Mouse (Mus musculus) spleen, embryonic (tissue): ENCODE data around the gene Sidt2.

Experiments
- CTCF ChIA-PET: fragments of 350-600 bp; sonication (Branson Sonifier 250); formaldehyde crosslinking; loops from one replicate; lab custom pipeline; 2022; lab: Charles Lee

Gene Sidt2

GRCm38 (mm10) chr9:45952057-45952456, 3.0 kb downstream of the Sidt2 start:
- CTCF ChIA-PET, result no interaction called here

GRCm38 (mm10) chr9:45946872-45947183, 8.2 kb downstream of the Sidt2 start:
- CTCF ChIA-PET, result no interaction called here

DNA sequence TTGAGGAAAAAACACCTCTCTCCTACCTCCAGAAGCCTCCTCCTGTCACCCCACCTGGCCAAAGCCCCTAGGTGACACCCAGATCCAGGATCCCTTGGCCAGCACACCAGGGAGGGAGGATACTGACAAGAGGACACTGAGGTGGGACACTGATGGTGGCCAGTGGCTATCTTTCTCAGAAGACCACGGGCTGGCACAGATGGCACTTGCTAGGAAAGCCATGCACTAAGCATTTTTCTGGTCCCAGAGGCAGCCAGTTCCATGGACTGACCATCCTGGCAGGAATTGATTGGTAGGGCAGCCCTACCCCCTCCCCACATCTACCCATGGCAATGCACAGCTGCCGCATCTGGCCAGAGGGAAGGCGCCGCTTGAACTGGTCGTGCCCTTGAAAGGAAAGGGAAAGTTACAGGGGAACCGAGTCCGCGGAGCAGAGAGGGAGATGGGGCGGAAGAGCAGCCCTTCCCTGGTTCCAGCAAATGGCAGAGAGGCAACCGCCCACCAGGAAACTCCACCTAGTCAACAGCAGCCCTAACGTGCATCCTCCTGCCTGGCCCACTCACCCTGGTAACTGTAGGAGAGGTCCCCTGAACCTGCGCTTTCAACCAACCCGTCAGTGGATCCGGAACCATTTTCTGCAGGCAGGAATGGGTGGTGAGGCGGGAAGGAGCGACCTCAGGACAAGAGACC, 8.7 kb downstream of the Sidt2 start:
- CTCF ChIA-PET, result interaction anchor here (1.2 kb wide), 1 partner anchor 8 kb away, joined by 4 read pairs; no protein-coding TSS in a partner anchor

DNA sequence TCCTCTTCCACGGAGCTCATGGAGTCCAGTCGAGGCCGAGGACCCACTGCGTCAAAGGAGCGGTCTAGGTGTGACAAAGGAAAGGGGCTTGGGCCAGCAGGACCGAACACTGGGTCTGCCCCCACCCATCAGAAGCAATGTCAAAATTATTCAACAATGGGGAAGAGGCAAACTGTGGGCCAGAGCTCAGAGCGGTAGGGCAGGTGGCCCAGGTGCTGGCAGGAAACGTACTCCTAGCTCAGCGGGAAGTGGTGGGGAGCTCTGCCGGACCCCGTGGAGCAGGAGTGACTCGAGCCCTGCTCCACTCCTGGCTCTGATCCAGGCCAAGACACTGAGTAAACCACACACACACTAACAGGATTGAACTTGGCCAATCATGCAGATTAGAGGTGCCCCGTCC, 9.3 kb downstream of the Sidt2 start:
- CTCF ChIA-PET, result interaction anchor here (0.9 to 1.2 kb wide), 2 partner anchors 8 to 10 kb away, joined by 3 to 4 read pairs; partner anchors contain the start of gene Sidt2

DNA sequence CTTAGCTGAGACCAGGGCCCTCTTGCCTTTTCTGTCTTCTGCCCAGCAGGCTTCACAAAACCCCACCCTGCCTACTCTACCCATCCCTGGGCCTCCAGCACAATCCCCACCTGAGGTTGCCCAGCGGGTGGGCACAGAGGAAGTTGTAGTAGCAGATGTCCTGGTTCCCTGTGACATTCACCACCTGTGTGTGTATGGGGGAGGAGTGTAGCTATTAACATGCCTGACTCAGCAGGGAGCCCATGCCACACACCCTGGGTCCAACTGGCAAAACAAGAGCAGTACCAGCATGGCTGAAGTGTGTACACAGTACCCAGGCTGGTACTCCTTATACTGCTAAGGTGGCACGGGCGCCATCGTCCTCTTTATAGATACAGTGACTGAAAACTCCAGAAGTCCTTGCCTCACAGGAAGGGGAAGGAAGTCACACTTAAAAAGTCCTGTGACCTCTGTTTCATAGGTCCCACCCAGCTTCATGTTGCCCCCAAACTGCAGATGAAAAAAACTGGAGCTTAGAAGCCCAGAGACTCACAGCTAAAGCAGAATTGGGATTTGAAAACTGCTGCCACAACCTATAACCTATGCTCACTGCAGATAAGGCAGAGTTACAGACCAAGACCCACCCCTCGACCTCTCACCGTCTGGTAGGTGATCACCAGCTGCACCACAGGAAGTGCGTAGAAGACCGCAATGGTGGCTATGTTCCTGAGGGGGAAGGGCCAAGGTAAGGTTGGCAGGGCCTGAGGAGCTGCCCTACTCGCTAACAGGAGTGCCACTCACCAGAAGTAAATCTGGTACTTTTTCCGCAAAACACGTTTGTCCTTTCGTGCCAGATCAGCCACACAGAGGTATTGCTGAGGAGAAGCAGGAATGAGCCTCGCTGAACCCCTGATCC, 10.3 kb downstream of the Sidt2 start:
- CTCF ChIA-PET, result interaction anchor here (0.6 to 1.2 kb wide), 4 partner anchors 9 to 345 kb away, joined by 3 to 4 read pairs (median 3); partner anchors contain the start of gene Sidt2

GRCm38 (mm10) chr9:45943628-45944505, 11.2 kb downstream of the Sidt2 start:
- CTCF ChIA-PET, result interaction anchor here (0.7 kb wide), 1 partner anchor 346 kb away, joined by 3 read pairs; no protein-coding TSS in a partner anchor

- CTCF ChIA-PET, result no interaction called here
Measured at GRCm38 (mm10) chr9:45942916-45943315, 12.1 kb downstream of the Sidt2 start.

- CTCF ChIA-PET, result no interaction called here
Measured at GRCm38 (mm10) chr9:45942464-45942863, 12.6 kb downstream of the Sidt2 start.

- CTCF ChIA-PET, result interaction anchor here (0.9 kb wide), 1 partner anchor 29 kb away, joined by 3 read pairs; no protein-coding TSS in a partner anchor
Measured at GRCm38 (mm10) chr9:45941329-45941888, 13.6 kb downstream of the Sidt2 start.

GRCm38 (mm10) chr9:45939794-45940193, 15.3 kb downstream of the Sidt2 start:
- CTCF ChIA-PET, result interaction anchor here (1.3 kb wide), 1 partner anchor 16 kb away, joined by 3 read pairs; no protein-coding TSS in a partner anchor

DNA sequence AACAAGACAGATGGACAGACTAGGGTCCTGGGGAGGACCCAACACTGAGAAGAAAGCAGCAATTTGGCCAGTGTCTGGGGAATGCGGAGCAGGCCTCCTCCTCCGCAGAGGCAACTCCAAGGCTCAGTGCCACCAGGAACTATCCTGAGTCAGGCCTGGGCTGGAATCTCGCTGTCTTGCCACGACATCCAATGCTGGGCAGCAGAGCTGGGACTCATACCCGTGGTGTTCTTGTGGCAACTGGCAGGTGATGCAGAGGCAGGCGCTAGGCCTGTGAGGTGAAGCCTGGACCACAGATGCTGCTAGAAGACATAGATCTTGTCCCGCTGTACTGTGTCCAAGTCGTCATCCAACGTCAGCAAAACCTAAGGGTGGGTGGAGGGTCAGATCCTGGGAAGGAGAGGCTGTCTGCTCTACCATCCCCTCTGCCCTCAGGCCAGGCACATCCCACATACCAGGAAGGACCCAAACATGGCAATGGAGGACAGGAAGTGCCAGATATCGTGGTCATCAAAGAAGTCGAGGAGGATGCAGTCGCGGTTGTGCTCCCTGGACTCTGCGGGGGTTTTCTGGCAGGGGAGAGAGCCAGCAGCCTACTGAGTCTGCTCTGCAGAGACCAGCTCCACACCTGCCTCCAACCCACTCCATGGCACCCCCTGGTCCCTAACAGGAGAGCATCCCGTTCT, 16.0 kb downstream of the Sidt2 start:
- CTCF ChIA-PET, result interaction anchor here (1.3 kb wide), 1 partner anchor 17 kb away, joined by 3 read pairs; no protein-coding TSS in a partner anchor

DNA sequence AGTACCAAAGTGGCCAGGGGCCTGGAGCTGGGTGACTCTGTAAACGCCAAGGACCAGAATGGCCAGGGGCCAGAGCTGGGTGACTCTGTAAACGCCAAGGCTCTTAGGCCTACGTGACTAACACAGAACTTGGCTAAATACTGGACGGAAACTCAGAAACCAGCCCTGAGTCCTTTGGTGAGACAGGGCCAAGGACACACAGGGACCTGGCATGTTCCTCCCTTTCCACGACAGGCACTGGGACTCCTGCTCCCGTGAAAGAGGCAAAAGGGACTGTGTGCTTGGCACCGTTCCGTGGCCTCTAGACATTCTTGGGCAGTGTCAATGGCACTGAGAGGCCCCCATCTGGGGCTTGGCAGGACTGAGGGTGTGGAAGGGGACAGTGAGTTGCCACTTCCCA, 17.0 kb downstream of the Sidt2 start:
- CTCF ChIA-PET, result interaction anchor here (0.6 kb wide), 1 partner anchor 107 kb away, joined by 3 read pairs; no protein-coding TSS in a partner anchor

- CTCF ChIA-PET, result interaction anchor here (0.5 kb wide), 1 partner anchor 49 kb away, joined by 4 read pairs; no protein-coding TSS in a partner anchor
Measured at GRCm38 (mm10) chr9:45936883-45937282, 18.2 kb downstream of the Sidt2 start.

DNA sequence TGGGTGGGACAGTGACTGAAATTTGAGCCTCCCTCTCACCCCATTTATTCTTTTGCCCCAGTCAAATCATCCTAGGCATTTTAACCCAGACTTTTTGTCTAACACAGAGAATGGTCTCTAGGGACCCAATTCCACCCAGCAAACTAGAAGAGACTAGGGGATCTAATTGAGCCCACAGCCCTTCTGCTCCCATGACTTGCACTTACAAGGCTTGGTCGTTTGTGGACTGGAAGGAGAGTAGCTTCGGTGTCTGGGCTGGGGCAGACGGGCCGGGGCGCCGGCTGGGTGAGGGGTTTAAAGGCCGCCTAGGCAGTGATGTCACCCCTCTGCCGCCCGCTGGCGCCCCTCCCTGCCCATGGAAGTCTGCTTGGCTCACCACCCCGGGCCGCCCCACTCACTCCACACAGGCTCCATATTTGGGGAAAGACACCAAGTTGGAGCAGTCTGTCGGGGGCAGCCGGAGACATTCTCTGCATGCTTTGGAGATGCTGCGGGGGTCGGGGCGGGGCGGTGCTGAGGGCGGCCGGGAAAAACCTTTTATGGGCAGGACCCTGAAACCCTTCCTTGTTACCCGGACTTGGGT, 19.3 kb downstream of the Sidt2 start, which contains the start of gene Tagln:
Gene Tagln (minus strand): TSS at position 431 of the 583 bp plus-strand sequence.
- CTCF ChIA-PET, result interaction anchor here (0.6 kb wide), 1 partner anchor 57 kb away, joined by 3 read pairs; no protein-coding TSS in a partner anchor

DNA sequence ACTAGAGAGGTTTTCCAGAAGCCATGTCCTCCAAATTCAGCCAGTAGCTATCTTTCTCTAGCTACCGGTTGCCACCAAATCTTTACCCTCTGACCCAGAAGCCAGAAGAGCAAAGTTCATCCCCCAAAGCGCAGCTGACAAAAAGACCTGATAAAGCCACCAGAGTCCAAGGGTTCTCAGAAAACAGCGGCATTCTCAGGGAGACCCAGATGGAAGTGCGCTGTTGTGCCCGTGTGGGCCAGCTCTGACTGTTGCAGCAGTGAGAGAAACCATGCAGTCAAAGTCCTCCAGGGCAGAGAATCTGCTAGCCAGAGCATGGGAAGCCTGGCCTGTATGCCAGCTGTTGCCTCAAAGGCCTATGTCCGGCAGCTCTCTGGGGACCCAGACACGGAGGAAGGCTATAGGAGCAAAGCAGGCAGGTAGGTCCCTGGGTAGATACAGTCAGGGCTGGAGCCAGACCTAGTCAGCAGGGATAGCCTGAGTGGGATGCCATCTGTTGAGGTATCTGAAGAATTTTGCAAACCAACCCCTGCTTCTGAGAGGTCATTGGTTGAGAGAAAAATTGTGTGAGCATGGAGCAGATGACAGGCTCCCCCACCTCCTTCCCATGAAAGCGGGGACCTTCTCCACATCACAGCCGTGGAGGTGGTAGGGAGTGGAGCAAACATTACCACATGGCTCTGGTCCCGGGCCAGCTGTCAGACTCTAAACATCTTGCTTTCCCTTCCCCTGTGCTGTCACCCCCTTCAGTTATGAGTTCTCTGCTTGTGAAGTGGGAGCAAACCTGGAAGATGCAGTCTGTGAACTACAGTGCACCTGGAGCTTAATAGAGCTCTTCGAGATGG, 22.3 kb downstream of the Sidt2 start:
- CTCF ChIA-PET, result no interaction called here

DNA sequence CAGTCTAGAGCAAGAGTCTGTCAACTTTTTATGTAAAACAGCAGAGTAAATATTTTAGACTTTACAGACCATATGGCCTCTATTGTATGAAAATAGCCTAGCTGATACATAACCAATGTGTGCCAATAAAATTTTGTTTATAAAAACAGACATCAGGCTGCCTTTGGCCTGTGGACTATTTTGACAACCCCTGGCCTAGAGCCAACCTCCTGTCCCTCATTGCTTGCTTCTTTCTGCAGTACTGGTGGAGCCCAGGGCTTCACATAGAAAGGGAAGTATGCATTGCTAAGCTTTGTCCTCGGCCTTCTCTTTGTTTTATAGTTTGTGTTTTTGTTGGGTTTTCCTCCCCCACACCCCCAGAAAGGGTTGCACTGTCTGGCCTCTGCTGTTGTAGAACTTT, 23.1 kb downstream of the Sidt2 start:
- CTCF ChIA-PET, result no interaction called here

DNA sequence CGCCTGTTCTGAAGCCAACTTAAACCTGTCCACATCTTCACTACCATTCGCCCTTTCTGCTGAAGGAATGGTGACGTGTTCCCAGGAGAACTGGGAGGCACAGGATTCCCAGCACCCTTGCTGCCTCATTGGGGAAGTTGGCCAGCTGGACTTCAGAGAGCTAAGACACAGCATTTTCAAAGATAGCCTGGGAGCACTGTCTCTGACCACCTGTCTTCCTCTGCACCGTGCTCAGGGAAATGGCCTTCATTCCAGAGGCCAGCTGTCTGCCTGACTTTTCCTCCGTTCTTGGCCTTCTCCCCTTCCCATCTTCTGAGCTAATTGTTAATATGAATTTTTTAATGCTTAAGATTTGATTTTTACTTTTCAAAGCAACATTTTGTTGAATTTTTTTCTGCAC, 25.8 kb downstream of the Sidt2 start:
- CTCF ChIA-PET, result no interaction called here

DNA sequence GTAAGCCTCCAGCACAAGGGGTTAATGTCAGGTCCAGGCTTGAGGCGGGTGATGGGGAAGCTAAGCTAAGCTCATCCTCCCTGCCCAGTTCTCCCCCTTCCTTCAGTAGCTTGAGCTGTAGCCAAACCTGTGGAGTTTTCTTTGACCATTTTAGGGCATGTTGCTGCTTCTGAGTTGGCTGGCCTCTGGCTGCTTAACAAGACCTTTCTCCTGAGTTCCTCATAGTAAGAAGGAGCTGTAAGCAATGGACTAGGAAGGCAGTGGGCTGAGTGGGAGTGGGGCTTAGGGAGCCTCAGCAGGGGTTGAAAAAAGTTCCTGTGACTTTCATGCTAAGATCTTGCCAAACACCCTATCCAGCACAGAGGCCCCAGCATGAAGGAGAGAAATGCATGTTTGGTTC, 35.2 kb downstream of the Sidt2 start:
- CTCF ChIA-PET, result no interaction called here
